Mouse (Mus musculus) liver, postnatal 0 days (tissue): ENCODE measurements around the gene Gas2l3. TPM values are rescaled to one million over a fixed set of nuclear protein-coding genes. Genes with fewer than 3 reads are reported as not detected.

Source experiments
- ATAC-seq: fragments of 200-750 bp; cut with Nextera tagmentation; 2 replicates; pipeline ENCODE4 v1.8.0; 2017; ENCODE audit warnings: mild to moderate bottlenecking, moderate library complexity
- DNase-seq: peaks from one replicate; pipeline ENCODE4 v3.0.0-alpha.2; 2016
- H3K27ac ChIP-seq: fragments of 300-500 bp; sonication (generic); 2 replicates; pipeline ENCODE4 v1.5.1; 2014; ENCODE audit warnings: antibody characterized with exemption, moderate library complexity, mild to moderate bottlenecking, low read depth
- H3K27me3 ChIP-seq: fragments of 300-500 bp; sonication (generic); 2 replicates; pipeline ENCODE4 v1.6.1; 2014; ENCODE audit warnings: low read length, control low read depth, mixed read lengths; ENCODE audit not compliant: insufficient read depth
- H3K36me3 ChIP-seq: fragments of 300-500 bp; sonication (generic); replicated peaks from 2 replicates; pipeline ENCODE4 v1.6.1; 2014; ENCODE audit warnings: mild to moderate bottlenecking, control low read depth, low read length, moderate library complexity, mixed read lengths; ENCODE audit not compliant: insufficient read depth
- H3K4me1 ChIP-seq: fragments of 300-500 bp; sonication (generic); 2 replicates; pipeline ENCODE4 v1.6.1; 2014; ENCODE audit warnings: antibody characterized with exemption, mild to moderate bottlenecking, control low read depth; ENCODE audit not compliant: insufficient read depth
- H3K4me2 ChIP-seq: fragments of 300-500 bp; sonication (generic); 2 replicates; pipeline ENCODE4 v1.6.1; 2014; ENCODE audit warnings: low read depth, mild to moderate bottlenecking, low read length, moderate library complexity, mixed read lengths
- H3K4me3 ChIP-seq: fragments of 300-500 bp; sonication (generic); 2 replicates; pipeline ENCODE4 v1.5.1; 2014; ENCODE audit warnings: low read depth, low read length
- H3K9ac ChIP-seq: fragments of 300-500 bp; sonication (generic); replicated peaks from 2 replicates; pipeline ENCODE4 v1.6.1; 2014; ENCODE audit warnings: mild to moderate bottlenecking, moderate library complexity
- H3K9me3 ChIP-seq: fragments of 300-500 bp; sonication (generic); 2 replicates; pipeline ENCODE4 v1.6.1; 2016; ENCODE audit warnings: mild to moderate bottlenecking, control low read depth, low read length, mixed read lengths
- CTCF ChIP-seq: sonication (generic); IDR thresholded peaks from 2 replicates; pipeline ENCODE4 v1.5.1; 2016; ENCODE audit warnings: antibody characterized with exemption, low read depth
- EP300 ChIP-seq: IDR thresholded peaks from 2 replicates; pipeline ENCODE4 v1.6.1; 2016; ENCODE audit warnings: antibody characterized with exemption, low read depth, mild to moderate bottlenecking
- WGBS: fragments of 180-500 bp; shearing (Covaris S2); extraction: QIAGEN DNeasy Blood & Tissue Kit; methylation state at CpG from one replicate; pipeline ENCODE4 v1.1.7; 2014; ENCODE audit not compliant: insufficient replicate concordance; 5-methylcytosine and 5-hydroxymethylcytosine counted together
- polyA plus RNA-seq: library from polyadenylated mRNA; unstranded; fragments of >200 nt; fragmentation: Nextera tagmentation; extraction: Ambion mirVana; gene quantifications from 2 replicates; pipeline ENCODE4 v1.2.1, GENCODE M21; 2015

Gas2l3 gene
- polyA plus RNA-seq, 1 experiment from 2014 or later, result 2.9 TPM

DNA sequence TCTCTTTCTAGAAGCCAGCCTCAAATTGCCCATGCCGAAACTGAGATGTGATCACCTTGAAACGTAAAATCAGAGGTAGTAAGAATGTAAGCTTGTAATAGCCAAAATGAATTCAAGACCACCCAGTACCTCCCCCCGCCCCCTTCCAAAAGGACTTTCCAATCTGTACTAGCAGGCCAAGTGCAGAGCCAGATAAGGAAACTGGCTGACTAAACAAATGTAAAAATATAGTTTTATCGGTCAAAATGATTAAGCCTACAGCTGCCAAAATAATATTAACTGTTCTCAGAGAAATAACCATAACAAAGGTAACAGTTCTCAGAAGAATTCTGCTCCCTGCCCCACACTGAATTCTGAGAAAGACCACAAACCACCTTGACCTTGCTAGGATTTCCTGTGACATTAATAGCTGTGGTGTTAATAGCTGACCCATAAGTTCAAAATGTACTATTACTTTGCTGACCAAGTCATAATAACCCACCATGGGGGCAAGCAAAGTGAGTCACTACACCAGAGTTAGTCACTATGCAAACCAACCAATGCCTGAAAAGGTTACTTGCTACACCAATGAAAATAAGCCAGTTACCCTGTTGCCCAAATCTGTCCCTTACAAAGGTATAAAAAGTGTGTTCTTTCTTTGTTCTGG, 21.1 kb upstream of the Gas2l3 start:
- no peak overlapping the region for H3K4me3 ChIP-seq
- no peak overlapping the region for H3K9ac ChIP-seq
- no peaks in the 10 kb centered on the region for H3K27me3 ChIP-seq
- peaks cover 11% of the 10 kb centered on the region for H3K36me3 ChIP-seq
- ATAC-seq (no peak), DNase-seq (no peak)
- H3K9me3 ChIP-seq, result no peaks in the 10 kb centered on the region
- H3K4me2 ChIP-seq, result no peak overlapping the region
- 56% methylated on average over 4 of the region's 4 CpGs for WGBS
- TF ChIP-seq EP300, result no peak
- TF ChIP-seq CTCF, result no peak
- no peaks in the 10 kb centered on the region for H3K4me1 ChIP-seq
- no peak overlapping the region for H3K27ac ChIP-seq

- Histone ChIP-seq H3K27me3 (no peaks in the 10 kb centered on the region), H3K9me3 (no peaks in the 10 kb centered on the region), H3K36me3 (peaks cover 7% of the 10 kb centered on the region), H3K4me3 (no peak overlapping the region), H3K9ac (no peak overlapping the region), H3K4me2 (no peak overlapping the region), H3K27ac (0 out of 2 replicates have a peak overlapping the region, but pooled peaks have one; percentile 39), H3K4me1 (peaks cover 11% of the 10 kb centered on the region; the same call in 1 of the 2 replicates)
- no peak for TF ChIP-seq CTCF
- TF ChIP-seq EP300, result no peak
- 70% methylated on average over 11 of the region's 11 CpGs for WGBS
- no peak for DNase-seq
- no peak for ATAC-seq
These were observed 19.1 kb upstream of the Gas2l3 start for GRCm38 (mm10) chr10:89462890-89463289.

DNA sequence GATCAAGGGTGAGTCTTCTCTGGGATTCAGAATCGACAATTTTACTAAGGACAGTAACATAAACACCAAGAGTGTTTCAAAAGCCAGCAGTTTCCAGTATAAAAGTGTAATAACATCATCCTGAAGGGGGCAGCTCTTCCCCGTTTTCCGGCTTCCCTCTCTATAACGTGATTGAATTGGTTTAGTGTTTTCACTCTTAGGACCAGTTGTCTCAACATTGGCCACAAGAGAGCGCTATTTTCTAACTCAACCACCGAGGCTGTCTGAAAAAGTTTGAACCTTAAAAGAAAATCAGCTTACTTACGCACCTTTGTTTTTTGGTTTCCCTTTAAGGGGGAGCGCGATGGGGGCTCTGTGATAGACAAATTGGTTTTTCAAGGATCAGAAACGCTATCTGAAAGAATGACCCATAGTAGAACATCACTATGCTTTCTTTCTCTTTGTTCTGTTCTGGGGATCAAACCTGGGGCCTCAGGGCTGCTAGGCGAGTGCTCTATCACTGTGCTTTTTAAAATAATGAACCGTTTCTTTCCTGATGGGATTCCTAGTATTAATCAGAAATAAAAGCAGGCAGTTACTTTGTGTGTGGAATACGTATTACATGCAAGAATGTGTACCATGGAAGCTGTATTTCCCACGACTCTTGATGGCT, 18.2 kb upstream of the Gas2l3 start:
- H3K4me2 ChIP-seq, result peak overlapping the region; percentile 51
- H3K27me3 ChIP-seq, result no peaks in the 10 kb centered on the region
- ATAC-seq, result peak; percentile 18; the same call in 1 of the 2 replicates
- no peaks in the 10 kb centered on the region for H3K9me3 ChIP-seq
- TF ChIP-seq EP300 (no peak), CTCF (peak; percentile 86)
- H3K4me3 ChIP-seq, result no peak overlapping the region
- peak; percentile 75 for DNase-seq
- peaks cover 13% of the 10 kb centered on the region; the same call in 1 of the 2 replicates for H3K4me1 ChIP-seq
- no peak overlapping the region for H3K9ac ChIP-seq
- H3K27ac ChIP-seq, result no peak overlapping the region
- 18% methylated on average over 14 of the region's 14 CpGs for WGBS
- H3K36me3 ChIP-seq, result peaks cover 11% of the 10 kb centered on the region

- ATAC-seq, result no peak
- 88% methylated on average over 11 of the region's 11 CpGs for WGBS
- Histone ChIP-seq H3K27me3 (no peaks in the 10 kb centered on the region), H3K36me3 (peaks cover 14% of the 10 kb centered on the region; the same call in 1 of the 2 replicates), H3K4me2 (no peak overlapping the region), H3K4me1 (peaks cover 13% of the 10 kb centered on the region; the same call in 1 of the 2 replicates), H3K9ac (no peak overlapping the region), H3K9me3 (no peaks in the 10 kb centered on the region), H3K4me3 (no peak overlapping the region), H3K27ac (no peak overlapping the region)
- TF ChIP-seq EP300 (no peak), CTCF (no peak)
- no peak for DNase-seq
These were observed 17.2 kb upstream of the Gas2l3 start for GRCm38 (mm10) chr10:89460972-89461371.

- Histone ChIP-seq H3K9ac (no peak overlapping the region), H3K4me1 (peaks cover 13% of the 10 kb centered on the region; the same call in 1 of the 2 replicates), H3K9me3 (no peaks in the 10 kb centered on the region), H3K4me3 (no peak overlapping the region), H3K27ac (peak overlapping the region; percentile 70), H3K4me2 (no peak overlapping the region), H3K36me3 (0 out of 2 replicates have a peak, but pooled peaks cover 16% of the 10 kb centered on the region), H3K27me3 (no peaks in the 10 kb centered on the region)
- no peak for TF ChIP-seq CTCF
- peak; percentile 79; the same call in 1 of the 2 replicates for TF ChIP-seq EP300
- WGBS, result 60% methylated on average over 3 of the region's 3 CpGs
- ATAC-seq (peak; percentile 97), DNase-seq (peak; percentile 68)
These were observed 15.0 kb upstream of the Gas2l3 start for GRCm38 (mm10) chr10:89458770-89459169.

- Histone ChIP-seq H3K4me2 (peak overlapping the region; percentile 56), H3K27me3 (no peaks in the 10 kb centered on the region)
These were observed 10.0 kb upstream of the Gas2l3 start for GRCm38 (mm10) chr10:89453794-89454193.

More at GRCm38 (mm10) chr10:89453794-89454193, 10.0 kb upstream of the Gas2l3 start:
- Histone ChIP-seq H3K9ac (no peak overlapping the region), H3K4me3 (0 out of 2 replicates have a peak overlapping the region, but pooled peaks have one; percentile 5), H3K27ac (peak overlapping the region; percentile 63), H3K36me3 (peaks cover 18% of the 10 kb centered on the region), H3K4me1 (peaks cover 13% of the 10 kb centered on the region; the same call in 1 of the 2 replicates), H3K9me3 (no peaks in the 10 kb centered on the region)
- ATAC-seq (no peak), DNase-seq (peak; percentile 45)
- TF ChIP-seq EP300 (no peak), CTCF (no peak)
- WGBS, result 31% methylated on average over 3 of the region's 3 CpGs
